Mouse (Mus musculus) ES-E14 (cell line): Measurements from ENCODE around the gene Gad1. TPM values are rescaled to one million over a fixed set of nuclear protein-coding genes. Genes with fewer than 3 reads are reported as not detected.
A peak's percentile ranks its signal among the peaks of the same experiment; 100 is the strongest.

Experiments
- DNase-seq: peaks from one replicate; pipeline ENCODE4 v3.0.0-alpha.2; 2013; ENCODE audit warnings: low read depth, low spot score
- H3K27ac ChIP-seq: 2 replicates; pipeline ENCODE4 v1.5.1; 2012; ENCODE audit warnings: low read depth, mild to moderate bottlenecking, low read length, moderate library complexity, mixed read lengths; ENCODE audit not compliant: poor library complexity, insufficient read depth, severe bottlenecking
- H3K36me3 ChIP-seq: 2 replicates; pipeline ENCODE4 v1.6.1; 2012; ENCODE audit warnings: mild to moderate bottlenecking, low read length, moderate library complexity, mixed read lengths; ENCODE audit not compliant: control insufficient read depth, poor library complexity, insufficient read depth, severe bottlenecking
- H3K4me1 ChIP-seq, 2 experiments: fragments of 150-350 bp in 1 of 2; sonication (generic) in 1 of 2; 2 replicates each; pipeline ENCODE4 v1.6.1; 2012; ENCODE audit warnings: low read length in 2 of 2, mild to moderate bottlenecking in 1 of 2, mixed read lengths in 1 of 2; ENCODE audit not compliant: control insufficient read depth in 2 of 2, insufficient read depth in 2 of 2, poor library complexity in 1 of 2
- H3K4me3 ChIP-seq, 2 experiments: fragments of 150-350 bp in 1 of 2; sonication (generic) in 1 of 2; 2 replicates each; pipeline ENCODE4 v1.5.1; 2012; ENCODE audit warnings: low read length in 2 of 2, low read depth in 1 of 2, mild to moderate bottlenecking in 1 of 2, mixed read lengths in 1 of 2; ENCODE audit not compliant: insufficient read depth in 1 of 2, poor library complexity in 1 of 2, severe bottlenecking in 1 of 2
- H3K9ac ChIP-seq: 2 replicates; pipeline ENCODE4 v1.6.1; 2012; ENCODE audit warnings: low read depth, mild to moderate bottlenecking, low read length, mixed read lengths; ENCODE audit not compliant: poor library complexity, insufficient read depth, severe bottlenecking
- H3K9me3 ChIP-seq: fragments of 150-350 bp; sonication (generic); 2 replicates; pipeline ENCODE4 v1.6.1; 2012; ENCODE audit warnings: low read depth, mild to moderate bottlenecking, low read length; ENCODE audit not compliant: control insufficient read depth, insufficient read depth
- CHD2 ChIP-seq: IDR thresholded peaks from 2 replicates; pipeline ENCODE4 v1.6.1; 2014; ENCODE audit warnings: mild to moderate bottlenecking, low read depth, low read length, inconsistent platforms
- HCFC1 ChIP-seq: IDR thresholded peaks from 2 replicates; pipeline ENCODE4 v1.6.1; 2012; ENCODE audit warnings: low read length, inconsistent platforms, borderline replicate concordance; ENCODE audit not compliant: insufficient read depth
- MAFK ChIP-seq: IDR thresholded peaks from 2 replicates; pipeline ENCODE4 v1.6.1; 2014; ENCODE audit warnings: mild to moderate bottlenecking, low read depth, low read length, inconsistent platforms; ENCODE audit not compliant: insufficient read depth
- ZC3H11A ChIP-seq: IDR thresholded peaks from 2 replicates; pipeline ENCODE4 v1.6.1; 2012; ENCODE audit warnings: low read depth, mild to moderate bottlenecking, inconsistent platforms, low read length, borderline replicate concordance
- ZNF384 ChIP-seq: IDR thresholded peaks from 2 replicates; pipeline ENCODE4 v1.6.1; 2012; ENCODE audit warnings: low read depth, low read length, inconsistent platforms
- in situ Hi-C, 2 experiments: fragments of 600-800 bp; cut with MboI; formaldehyde crosslinking; loops; one replicate each; pipeline ENCODE4 v1.15.1; 2025; ENCODE audit warnings: low sequenced_read_pairs in 2 of 2, inconsistent platforms in 1 of 2; ENCODE audit not compliant: unreplicated experiment in 2 of 2
- total RNA-seq: library from RNA; depleted of rRNA; stranded (reverse); fragments of 300-350 nt; gene quantifications from 2 replicates; pipeline ENCODE4 v1.2.3, GENCODE M21; 2012

Gene Gad1
- total RNA-seq, 1 experiment: 1.0 TPM

DNA sequence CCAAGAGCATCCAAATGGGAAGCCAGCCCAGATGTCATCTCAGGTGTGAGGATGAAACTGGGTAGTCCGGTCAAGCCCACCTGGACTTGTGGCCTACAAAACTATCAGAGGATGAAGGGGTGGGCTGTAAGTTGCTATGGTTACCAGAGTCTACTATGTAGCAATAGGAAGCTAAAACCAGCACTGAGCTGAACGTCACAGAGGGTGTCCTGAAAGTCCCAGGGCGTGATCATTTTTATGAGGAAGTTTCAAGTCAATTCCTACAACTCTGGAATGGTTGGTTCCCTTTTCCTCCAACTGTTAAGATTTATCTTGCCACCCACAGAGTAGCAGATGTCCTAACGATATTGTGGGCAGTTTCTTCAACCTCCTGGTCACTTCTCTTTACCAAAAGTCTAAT lies 69.4 kb downstream of the Gad1 start:
- TF ChIP-seq ZC3H11A: no peak
- in situ Hi-C loops: no loop called here
- DNase-seq: no peak
- Histone ChIP-seq H3K27ac (no peak overlapping the region), H3K9ac (no peak overlapping the region), H3K4me1 (peaks cover 0 to 4% of the 10 kb centered on the region in 2 experiments; a peak in 2 of 4 replicates), H3K9me3 (no peaks in the 10 kb centered on the region), H3K36me3 (no peaks in the 10 kb centered on the region), H3K4me3 (no peak overlapping the region)

DNA sequence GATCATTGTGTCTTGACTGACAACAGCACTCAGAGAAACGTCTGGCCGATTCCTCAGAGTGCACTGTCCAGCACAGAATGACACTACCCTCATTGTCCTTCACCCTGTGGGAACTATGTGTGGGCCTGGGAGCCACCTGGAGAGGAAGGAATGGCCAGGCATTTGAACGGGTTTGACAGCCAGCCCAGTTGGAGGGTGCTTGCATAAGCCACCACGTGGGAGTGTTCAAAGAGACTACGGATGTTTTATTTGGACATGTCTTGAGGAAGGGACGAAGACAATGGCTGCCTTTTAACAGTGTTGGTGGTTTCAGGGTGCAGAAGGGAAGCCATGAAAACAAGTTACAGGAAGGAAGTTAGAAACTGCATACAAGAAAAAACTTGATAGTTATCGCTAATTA lies 72.9 kb downstream of the Gad1 start:
- H3K9me3 ChIP-seq: no peaks in the 10 kb centered on the region
- no peak overlapping the region for H3K4me3 ChIP-seq
- H3K36me3 ChIP-seq: no peaks in the 10 kb centered on the region
- no peak for TF ChIP-seq ZNF384
- TF ChIP-seq ZC3H11A: no peak
- TF ChIP-seq MAFK: no peak
- no peak for TF ChIP-seq CHD2
- no peak for TF ChIP-seq HCFC1
- DNase-seq: no peak
- peaks cover 2 to 11% of the 10 kb centered on the region in 2 experiments; a peak in 2 of 4 replicates for H3K4me1 ChIP-seq
- H3K9ac ChIP-seq: no peak overlapping the region
- H3K27ac ChIP-seq: no peak overlapping the region
- in situ Hi-C loops: no loop called here

DNA sequence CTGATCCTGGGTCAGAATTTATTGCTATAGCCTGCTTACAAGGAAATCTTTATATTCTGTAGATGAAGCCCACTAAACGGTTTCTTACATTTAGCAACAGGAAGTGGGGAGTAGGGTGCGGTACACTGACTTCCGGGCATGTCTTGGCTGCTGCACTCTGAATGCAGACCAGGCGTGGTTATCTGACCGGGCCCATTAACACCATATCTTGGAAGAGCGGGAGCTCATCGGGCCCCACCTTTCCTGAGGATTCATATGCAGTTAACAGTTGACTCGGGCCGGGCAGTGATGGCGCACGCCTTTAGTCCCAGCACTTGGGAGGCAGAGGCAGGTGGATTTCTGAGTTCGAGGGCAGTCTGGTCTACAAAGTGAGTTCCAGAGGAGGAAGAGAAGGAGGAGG lies 75.5 kb downstream of the Gad1 start:
- Histone ChIP-seq H3K9me3 (no peaks in the 10 kb centered on the region), H3K36me3 (no peaks in the 10 kb centered on the region), H3K4me3 (no peak overlapping the region), H3K9ac (no peak overlapping the region), H3K27ac (no peak overlapping the region), H3K4me1 (peaks cover 4 to 16% of the 10 kb centered on the region in 2 experiments)
- TF ChIP-seq HCFC1 (no peak), MAFK (no peak), ZNF384 (no peak), ZC3H11A (no peak), CHD2 (no peak)
- no peak for DNase-seq
- in situ Hi-C loops: no loop called here

DNA sequence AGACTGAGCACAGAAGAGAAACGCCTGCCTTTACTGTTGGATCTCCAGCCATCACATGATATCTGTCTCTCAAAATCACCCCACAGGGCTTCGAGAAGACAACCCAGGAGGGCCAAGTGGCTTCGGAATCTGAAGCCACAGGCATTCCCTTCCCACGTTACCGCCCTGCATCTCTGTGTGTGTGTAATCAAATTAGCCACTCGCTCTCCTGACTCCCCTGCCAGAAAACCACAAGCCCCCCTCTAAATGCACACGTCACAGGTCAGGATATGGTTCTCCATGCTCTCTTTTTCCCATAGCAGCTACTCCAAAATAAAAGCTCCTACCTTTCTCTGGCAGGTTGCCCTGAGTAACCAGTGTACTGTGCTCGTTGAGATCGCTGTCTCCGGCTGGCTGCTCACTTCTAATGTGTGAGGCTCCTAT lies 76.5 kb downstream of the Gad1 start:
- no peaks in the 10 kb centered on the region for H3K9me3 ChIP-seq
- peaks cover 4 to 16% of the 10 kb centered on the region in 2 experiments for H3K4me1 ChIP-seq
- no peak overlapping the region for H3K9ac ChIP-seq
- no peaks in the 10 kb centered on the region for H3K36me3 ChIP-seq
- in situ Hi-C loops: no loop called here
- DNase-seq: peak; percentile 47
- no peak overlapping the region for H3K27ac ChIP-seq
- no peak overlapping the region for H3K4me3 ChIP-seq
- TF ChIP-seq CHD2: no peak
- TF ChIP-seq HCFC1: no peak
- TF ChIP-seq MAFK: no peak
- no peak for TF ChIP-seq ZC3H11A
- no peak for TF ChIP-seq ZNF384

DNA sequence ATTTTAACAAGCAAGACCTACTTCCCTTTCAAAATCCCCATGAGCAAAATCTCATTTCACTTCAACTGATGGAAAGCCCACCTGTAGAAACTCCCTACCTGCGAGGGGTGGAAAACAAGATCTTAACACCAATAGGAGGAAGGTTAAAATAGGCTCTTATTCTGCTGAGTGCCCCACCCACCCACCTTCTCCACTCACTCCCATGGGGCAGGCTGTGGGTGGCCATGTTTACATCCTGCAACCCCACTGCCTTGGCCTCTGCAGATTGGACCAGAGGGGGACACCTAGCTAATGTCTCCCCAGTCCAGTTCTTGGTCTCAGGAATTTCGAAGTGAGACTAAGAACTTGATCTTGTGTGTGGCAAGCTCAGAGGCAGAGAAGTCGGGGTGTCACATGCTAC lies 77.0 kb downstream of the Gad1 start:
- no peak overlapping the region for H3K27ac ChIP-seq
- H3K4me1 ChIP-seq: peaks cover 4 to 16% of the 10 kb centered on the region in 2 experiments
- no peak overlapping the region for H3K9ac ChIP-seq
- H3K4me3 ChIP-seq: no peak overlapping the region
- no peaks in the 10 kb centered on the region for H3K9me3 ChIP-seq
- DNase-seq: no peak
- in situ Hi-C loops: no loop called here
- H3K36me3 ChIP-seq: no peaks in the 10 kb centered on the region
- no peak for TF ChIP-seq ZNF384
- TF ChIP-seq CHD2: no peak
- TF ChIP-seq ZC3H11A: no peak
- no peak for TF ChIP-seq HCFC1
- TF ChIP-seq MAFK: no peak
